Mouse (Mus musculus) E14TG2a.4 (cell line): ENCODE results near the gene Zfp791.

Source experiments
- CTCF ChIP-seq: conservative IDR thresholded peaks from 2 replicates; pipeline ENCODE4 v1.5.1; 2014; ENCODE audit warnings: low read length
- NANOG ChIP-seq: IDR thresholded peaks from 2 replicates; pipeline ENCODE4 v1.6.1; 2014; ENCODE audit warnings: borderline replicate concordance, low read length, mixed read lengths

DNA sequence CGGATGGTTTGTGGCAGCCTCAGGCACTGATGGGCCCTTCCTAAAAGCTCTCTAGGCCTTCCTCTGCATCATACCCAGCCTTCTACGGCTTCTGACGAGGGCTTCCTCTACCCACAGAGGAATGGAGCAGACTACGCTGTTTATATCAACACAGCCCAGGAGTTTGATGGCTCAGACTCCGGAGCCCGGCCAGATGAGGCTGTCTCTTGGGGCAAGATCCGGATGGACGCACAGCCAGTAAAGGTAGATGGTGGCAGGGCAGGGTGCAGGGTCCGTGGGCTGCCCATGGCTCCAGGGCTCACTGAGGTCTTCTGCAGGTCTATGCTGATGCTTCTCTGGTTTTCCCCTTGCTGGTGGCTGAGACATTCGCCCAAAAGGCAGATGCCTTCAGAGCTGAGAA is 48.3 kb downstream of the Zfp791 start:
- TF ChIP-seq CTCF: no peak
- TF ChIP-seq NANOG: no peak
